Mouse (Mus musculus) macrophage (primary cell): ENCODE measurements around the gene Olfml3. TPM values are rescaled to one million over a fixed set of nuclear protein-coding genes. Genes with fewer than 3 reads are reported as not detected.

Source experiments
- H3K27ac ChIP-seq: fragments of 350-480 bp; formaldehyde crosslinking; 2 replicates; pipeline ENCODE4 v1.9.0; 2021
- H3K36me3 ChIP-seq: fragments of 350-480 bp; formaldehyde crosslinking; 2 replicates; pipeline ENCODE4 v1.9.0; 2021; ENCODE audit errors: inconsistent target
- H3K4me3 ChIP-seq: fragments of 350-480 bp; formaldehyde crosslinking; 2 replicates; pipeline ENCODE4 v1.9.0; 2021; ENCODE audit errors: inconsistent target
- H3K79me2 ChIP-seq: fragments of 350-480 bp; formaldehyde crosslinking; 2 replicates; pipeline ENCODE4 v1.9.0; 2021; ENCODE audit errors: inconsistent target
- WGBS: methylation state at CpG from one replicate; pipeline ENCODE4 v1.1.7; 2026; ENCODE audit warnings: inconsistent platforms; ENCODE audit not compliant: missing documents; 5-methylcytosine and 5-hydroxymethylcytosine counted together
- polyA plus RNA-seq: library from polyadenylated mRNA; stranded (reverse); fragments of 250-400 nt; gene quantifications from 3 replicates; pipeline ENCODE4 v1.2.4, GENCODE M21; 2018; ENCODE audit warnings: inconsistent platforms
- total RNA-seq, 78 experiments: library from RNA; depleted of rRNA; stranded (reverse); fragments of 250-400 nt; gene quantifications; 1 replicate in 9 of 78; 2 replicates in 24 of 78; 3 replicates in 43 of 78; 4 replicates in 2 of 78; pipeline ENCODE4 v1.2.4; 2018; ENCODE audit warnings: inconsistent platforms in 56 of 78

Gene Olfml3
- total RNA-seq (2018; cell fraction: chromatin; rRNA removed) = 1 to 10 TPM in 24 of 26 experiments, under 1 TPM in 2; 0.80 to 9.5 (median 2.7) TPM
- 1 to 10 TPM in 9 of 26 experiments, under 1 TPM in 16, not detected in 1; under 0.01 to 2.3 (median 0.62) TPM for total RNA-seq (2018; cell fraction: cytosol; rRNA removed)
- total RNA-seq (2018; cell fraction: nucleus; rRNA removed) = 10 to 100 TPM in 1 of 26 experiments, 1 to 10 TPM in 25; 1.2 to 12.1 (median 2.5) TPM
- polyA plus RNA-seq = 0.04 to 0.85 TPM (median 0.12 TPM) in 3 replicates

DNA sequence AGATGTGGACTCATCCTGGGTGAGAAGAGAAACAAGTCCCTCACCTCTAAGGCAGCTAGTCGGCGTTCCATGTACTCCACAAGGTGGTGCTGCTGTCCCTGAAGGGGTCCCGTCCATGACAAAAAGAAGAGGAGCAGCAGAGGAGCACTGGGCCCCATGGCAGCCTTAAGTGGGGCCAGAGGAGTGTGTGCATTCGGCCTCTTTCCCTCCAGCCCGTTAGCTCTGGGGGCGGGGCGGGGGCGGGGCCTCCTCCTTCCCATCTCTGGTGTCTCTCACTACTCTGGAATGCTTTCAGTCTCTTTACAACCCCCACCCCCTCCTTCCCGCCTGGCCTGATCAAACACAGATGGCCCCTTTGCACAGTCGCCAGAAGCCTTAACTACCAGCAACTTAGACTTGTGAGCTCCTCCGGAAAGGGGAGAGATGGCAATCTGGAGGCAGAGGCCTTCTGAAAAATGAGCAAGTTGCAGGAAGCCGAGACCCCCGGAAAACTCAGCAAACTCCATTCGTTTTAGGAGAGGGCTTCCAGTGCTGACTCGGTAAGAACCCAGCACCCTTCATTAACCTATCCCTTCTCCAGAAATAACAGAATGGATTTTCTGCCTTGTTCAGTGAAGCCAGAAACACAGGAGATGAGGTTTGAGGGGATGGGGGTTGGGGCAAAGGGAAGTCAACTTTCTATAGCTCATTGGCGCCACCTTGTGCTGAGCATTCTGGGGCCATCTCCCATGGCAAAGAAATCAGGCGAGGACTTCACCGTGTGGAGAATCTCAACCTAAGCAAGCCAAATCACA, at the start of gene Olfml3:
Olfml3 (minus strand) TSS at position 224 of the 794 bp plus-strand sequence.
- Histone ChIP-seq H3K36me3 (peaks cover 14% of the 10 kb centered on the region; the same call in 1 of the 2 replicates), H3K79me2 (no peaks in the 10 kb centered on the region), H3K4me3 (no peak within 1 kb of the TSS), H3K27ac (no peak within 1 kb of the TSS)
- WGBS = 11% methylated on average over 18 of the region's 18 CpGs

DNA sequence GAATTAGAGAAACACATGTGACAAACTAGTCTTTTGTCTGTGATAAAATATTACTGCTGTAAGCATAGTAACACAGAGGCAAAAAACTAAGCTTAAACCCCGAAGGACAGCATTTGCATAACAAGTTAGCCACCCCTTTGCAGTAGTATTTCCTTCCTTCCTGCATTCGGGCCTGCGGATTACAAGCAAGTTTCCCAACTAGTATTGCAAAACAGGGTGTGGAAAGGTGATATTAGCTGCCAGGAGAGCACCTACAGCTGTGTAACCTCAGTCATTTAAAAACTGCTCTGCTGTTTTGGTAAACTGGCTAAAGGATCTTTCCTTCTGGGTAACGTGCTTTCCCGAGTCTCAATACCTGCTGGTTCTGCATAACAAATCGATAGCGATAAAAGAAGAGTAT, 49.4 kb upstream of the Olfml3 start:
- Histone ChIP-seq H3K36me3 (no peaks in the 10 kb centered on the region), H3K79me2 (peaks cover 84% of the 10 kb centered on the region), H3K27ac (no peak overlapping the region), H3K4me3 (no peak overlapping the region)
- WGBS = 28% methylated on average over 7 of the region's 7 CpGs

DNA sequence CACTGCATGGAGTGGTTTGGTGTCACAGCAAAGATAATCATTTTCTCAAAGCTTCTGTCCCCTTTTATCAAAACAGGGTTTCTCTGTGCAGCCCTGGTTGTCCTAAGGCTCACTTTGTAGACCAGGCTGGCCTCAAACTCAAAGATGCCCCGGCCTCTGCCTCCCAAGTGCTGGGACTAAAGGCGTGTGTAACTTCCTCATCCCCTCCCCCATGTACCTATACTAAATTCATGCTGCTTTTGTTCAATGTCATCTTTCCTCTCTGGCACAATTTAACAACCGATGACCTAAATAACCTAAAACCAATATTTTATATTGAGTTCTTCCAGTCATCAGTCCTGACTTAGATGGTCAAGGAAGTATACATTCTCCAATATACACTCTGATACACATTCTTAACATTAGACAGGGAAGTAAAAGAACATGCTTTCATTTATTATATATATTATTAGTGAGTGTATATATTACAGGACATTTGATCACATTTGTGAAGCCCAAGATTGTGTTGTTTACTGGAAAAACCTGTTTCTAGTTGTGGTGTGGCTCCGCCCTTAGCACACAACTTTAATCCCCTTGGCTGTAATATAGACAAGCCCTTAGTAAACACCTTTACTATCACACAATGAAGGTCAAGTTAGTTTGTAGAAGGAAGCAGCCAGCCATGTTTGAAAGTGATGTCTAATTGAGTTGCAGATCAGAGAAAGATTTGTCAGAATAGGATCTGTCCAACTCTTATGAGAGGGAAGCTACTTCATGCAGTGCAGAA, 45.2 kb upstream of the Olfml3 start:
- WGBS = 31% methylated on average over 4 of the region's 4 CpGs
- H3K4me3 ChIP-seq = no peak overlapping the region
- no peaks in the 10 kb centered on the region for H3K36me3 ChIP-seq
- peaks cover 100% of the 10 kb centered on the region for H3K79me2 ChIP-seq
- no peak overlapping the region for H3K27ac ChIP-seq

DNA sequence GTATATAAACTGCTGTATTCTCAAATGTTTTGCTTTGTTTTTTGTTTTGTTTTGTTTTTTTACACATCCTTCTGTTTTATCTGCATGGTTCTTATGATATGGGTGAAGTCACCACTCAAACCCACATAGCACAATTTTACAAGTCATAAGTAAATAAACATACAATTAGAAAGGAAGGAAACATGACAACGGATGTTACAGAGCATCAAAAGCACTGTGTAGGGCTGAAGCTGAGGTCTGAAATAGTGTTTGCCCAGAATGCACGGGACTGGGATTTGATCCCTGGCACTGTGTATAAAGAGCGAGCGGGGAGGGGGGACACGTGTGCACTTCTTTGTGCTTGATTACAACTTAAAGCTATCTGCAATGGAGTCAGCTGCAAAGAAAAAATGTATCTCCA, 43.0 kb upstream of the Olfml3 start:
- H3K79me2 ChIP-seq = peaks cover 100% of the 10 kb centered on the region
- H3K4me3 ChIP-seq = no peak overlapping the region
- WGBS = 75% methylated on average over 5 of the region's 5 CpGs
- peaks cover 15% of the 10 kb centered on the region; the same call in 1 of the 2 replicates for H3K36me3 ChIP-seq
- H3K27ac ChIP-seq = no peak overlapping the region

DNA sequence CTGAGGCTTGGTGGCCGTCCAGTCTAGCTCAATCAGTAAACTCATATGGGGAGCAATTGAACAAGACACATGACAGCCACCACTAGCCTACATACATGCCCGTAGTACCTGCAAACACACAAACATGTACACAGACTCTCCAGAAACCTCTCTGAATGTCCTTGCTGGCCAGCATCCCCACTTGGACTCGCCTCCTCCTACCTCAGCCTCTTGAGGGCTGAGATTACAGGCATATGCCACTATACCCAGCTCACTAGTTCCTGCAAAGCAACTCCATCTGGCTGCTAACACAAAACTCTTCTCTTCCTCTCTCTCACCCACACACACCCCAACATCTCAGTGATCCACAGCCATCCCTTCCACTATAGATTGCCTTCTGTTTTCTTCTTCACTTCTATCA, 42.5 kb upstream of the Olfml3 start:
- H3K27ac ChIP-seq = no peak overlapping the region
- peaks cover 100% of the 10 kb centered on the region for H3K79me2 ChIP-seq
- peaks cover 15% of the 10 kb centered on the region; the same call in 1 of the 2 replicates for H3K36me3 ChIP-seq
- 90% methylated on average over 3 of the region's 3 CpGs for WGBS
- H3K4me3 ChIP-seq = no peak overlapping the region

DNA sequence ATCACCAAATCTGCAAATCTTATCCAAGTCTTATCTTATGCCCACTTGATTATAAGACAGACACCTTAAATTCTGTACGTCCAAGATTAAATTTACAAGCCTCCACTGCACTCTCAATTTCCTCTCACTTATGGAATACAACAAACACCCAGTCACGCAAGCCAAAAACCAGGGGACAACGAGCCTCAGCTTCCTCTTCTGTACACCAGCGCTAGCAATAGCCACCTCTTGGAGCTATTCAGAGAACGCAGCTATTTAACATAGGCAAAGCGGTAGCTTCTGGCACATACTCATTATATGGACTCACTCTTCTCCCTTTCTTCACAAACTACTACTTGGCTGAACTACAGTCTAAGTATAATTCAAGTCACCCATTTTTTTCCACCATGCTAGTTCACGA, 41.4 kb upstream of the Olfml3 start:
- Histone ChIP-seq H3K27ac (no peak overlapping the region), H3K36me3 (peaks cover 15% of the 10 kb centered on the region; the same call in 1 of the 2 replicates)
- 11% methylated on average over 7 of the region's 7 CpGs for WGBS

DNA sequence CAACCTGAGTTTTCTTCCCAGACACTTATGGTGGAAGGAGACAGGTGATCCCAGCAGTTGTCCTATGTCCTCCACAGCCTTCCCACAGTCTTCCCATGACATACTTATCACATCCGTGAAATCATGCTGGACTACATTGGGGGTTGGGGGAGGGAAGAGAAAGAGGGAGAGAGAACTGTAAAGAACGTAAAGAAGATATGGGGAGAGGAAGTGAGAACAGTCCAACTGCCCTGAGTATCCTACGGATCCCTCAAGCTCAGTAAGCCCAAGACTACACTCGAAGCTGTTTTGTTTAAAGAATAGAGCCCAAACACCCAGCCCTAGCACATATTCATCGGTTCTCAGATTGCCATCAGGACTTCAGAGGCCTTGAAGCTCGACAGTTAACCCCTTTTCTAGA, 40.9 kb upstream of the Olfml3 start:
- 23% methylated on average over 6 of the region's 6 CpGs for WGBS
- peaks cover 100% of the 10 kb centered on the region for H3K79me2 ChIP-seq
- no peak overlapping the region for H3K4me3 ChIP-seq
- no peak overlapping the region for H3K27ac ChIP-seq
- H3K36me3 ChIP-seq = peaks cover 15% of the 10 kb centered on the region; the same call in 1 of the 2 replicates

More for the DNA sequence above, 41.4 kb upstream of the Olfml3 start:
- H3K4me3 ChIP-seq = no peak overlapping the region
- H3K79me2 ChIP-seq = peaks cover 100% of the 10 kb centered on the region

DNA sequence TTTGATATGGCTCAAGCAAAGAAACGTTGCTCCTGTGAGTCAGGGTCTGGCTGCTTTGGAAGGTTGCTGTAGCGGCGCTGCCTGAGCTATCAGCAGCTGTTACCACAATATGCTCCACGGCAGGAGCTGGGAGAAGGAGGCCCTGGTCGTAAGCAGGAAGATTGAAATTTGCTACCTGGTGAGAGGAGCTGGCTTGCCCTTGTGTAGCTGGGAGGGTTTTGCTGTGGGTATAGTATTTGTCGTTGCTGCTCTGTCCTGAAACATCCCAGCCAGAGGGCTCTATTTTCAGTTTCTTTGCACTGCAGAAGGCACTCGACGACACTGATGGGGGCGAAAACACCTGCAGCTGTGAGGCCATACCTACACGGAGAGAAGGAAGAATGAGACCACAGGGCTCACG, 40.1 kb upstream of the Olfml3 start:
- Histone ChIP-seq H3K79me2 (peaks cover 100% of the 10 kb centered on the region), H3K4me3 (no peak overlapping the region), H3K27ac (no peak overlapping the region), H3K36me3 (peaks cover 15% of the 10 kb centered on the region; the same call in 1 of the 2 replicates)
- WGBS = 56% methylated on average over 11 of the region's 11 CpGs

DNA sequence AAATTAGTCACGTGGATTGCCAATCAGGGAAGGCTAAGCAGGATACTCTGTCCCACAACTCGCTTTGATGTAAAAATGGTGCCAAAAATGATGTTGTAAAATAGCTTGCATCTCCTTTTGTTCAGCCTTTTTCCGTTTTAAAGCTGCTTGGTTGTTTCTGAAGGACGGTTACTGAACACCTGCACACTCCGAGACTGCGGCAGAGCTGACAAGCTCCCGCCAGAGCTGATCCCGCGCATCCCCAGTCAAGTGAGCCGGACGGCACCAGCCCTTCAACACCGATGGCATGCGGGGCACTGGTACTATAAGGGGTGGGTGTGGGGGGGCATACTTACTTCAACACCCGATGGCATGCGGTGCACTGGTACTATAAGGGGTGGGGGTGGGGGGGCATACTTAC, 36.2 kb upstream of the Olfml3 start:
- H3K36me3 ChIP-seq = peaks cover 25% of the 10 kb centered on the region; the same call in 1 of the 2 replicates
- 34% methylated on average over 12 of the region's 15 CpGs for WGBS

DNA sequence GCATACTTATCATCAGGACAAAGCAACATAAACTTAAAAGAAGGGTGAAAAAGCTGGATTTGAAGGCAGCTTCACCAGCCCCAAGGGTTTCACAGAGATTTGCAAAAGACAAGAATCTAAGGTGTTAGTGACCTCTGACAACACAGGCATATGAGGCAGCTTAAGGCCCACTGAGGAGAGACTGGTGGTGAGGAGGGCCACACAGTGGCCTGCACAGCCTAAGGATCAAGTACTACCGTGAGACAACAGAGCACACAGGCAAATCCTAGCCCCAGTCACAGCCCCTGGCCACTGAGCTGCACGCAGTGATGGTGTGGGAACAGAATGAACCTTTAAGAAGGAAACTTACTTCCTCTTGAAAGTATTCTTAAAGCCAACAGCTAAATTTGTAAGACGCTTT, 35.7 kb upstream of the Olfml3 start:
- H3K36me3 ChIP-seq = peaks cover 30% of the 10 kb centered on the region
- peaks cover 100% of the 10 kb centered on the region for H3K79me2 ChIP-seq
- no peak overlapping the region for H3K4me3 ChIP-seq
- no peak overlapping the region for H3K27ac ChIP-seq
- 13% methylated on average over 3 of the region's 3 CpGs for WGBS

More for the DNA sequence above, 36.2 kb upstream of the Olfml3 start:
- Histone ChIP-seq H3K27ac (no peak overlapping the region), H3K79me2 (peaks cover 100% of the 10 kb centered on the region), H3K4me3 (no peak overlapping the region)

DNA sequence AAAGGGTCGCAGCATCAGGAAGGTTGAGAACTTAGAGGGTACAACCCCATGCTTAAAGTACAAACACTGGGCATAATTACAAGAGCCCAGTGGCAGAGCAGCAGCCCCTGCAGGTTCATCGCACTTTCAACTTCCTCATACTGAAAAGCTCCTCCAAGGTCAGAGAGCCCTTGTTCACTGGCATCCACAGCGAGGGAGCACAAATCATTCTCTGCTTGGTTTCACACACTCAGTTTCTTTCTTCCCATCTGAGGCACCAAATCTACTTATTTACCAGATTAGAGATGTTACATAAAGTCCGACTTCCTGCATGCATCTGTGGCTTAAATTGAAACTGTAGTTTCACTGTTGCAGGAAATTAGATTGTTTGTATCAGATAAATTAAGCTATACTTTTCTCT, 35.0 kb upstream of the Olfml3 start:
- 0% methylated on average over 4 of the region's 4 CpGs for WGBS
- H3K4me3 ChIP-seq = no peak overlapping the region
- H3K36me3 ChIP-seq = peaks cover 36% of the 10 kb centered on the region
- peaks cover 100% of the 10 kb centered on the region for H3K79me2 ChIP-seq
- H3K27ac ChIP-seq = no peak overlapping the region

DNA sequence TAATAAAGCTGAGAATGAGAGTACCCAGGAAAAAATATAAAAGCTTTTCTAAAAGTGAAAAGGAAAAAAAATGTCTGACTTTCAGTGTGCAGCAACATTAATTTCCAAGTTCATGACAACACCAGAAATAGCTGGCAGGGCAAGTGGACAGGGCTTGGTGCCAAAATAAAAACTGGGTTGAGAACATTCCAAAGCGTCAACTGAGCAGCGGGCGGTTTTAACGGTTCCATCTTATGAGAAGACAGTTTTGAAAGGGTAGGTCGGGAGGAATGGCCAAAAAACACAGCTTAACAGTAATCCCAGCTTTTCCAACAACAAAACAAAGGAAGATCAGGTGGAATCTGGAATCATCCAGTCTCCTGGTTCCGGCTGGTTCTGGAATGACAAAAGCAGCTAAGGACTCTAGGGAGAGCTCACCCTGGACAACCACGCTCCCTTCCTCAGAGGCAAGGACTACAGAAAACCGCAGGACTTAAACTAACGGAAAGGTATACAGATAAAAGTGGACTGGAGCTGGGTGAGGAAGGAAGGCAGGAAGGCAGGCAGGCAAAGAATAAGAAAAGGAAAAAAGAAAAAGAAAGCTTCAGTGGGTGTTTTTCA, 33.8 kb upstream of the Olfml3 start:
- WGBS = 41% methylated on average over 9 of the region's 9 CpGs
- no peak overlapping the region for H3K4me3 ChIP-seq

DNA sequence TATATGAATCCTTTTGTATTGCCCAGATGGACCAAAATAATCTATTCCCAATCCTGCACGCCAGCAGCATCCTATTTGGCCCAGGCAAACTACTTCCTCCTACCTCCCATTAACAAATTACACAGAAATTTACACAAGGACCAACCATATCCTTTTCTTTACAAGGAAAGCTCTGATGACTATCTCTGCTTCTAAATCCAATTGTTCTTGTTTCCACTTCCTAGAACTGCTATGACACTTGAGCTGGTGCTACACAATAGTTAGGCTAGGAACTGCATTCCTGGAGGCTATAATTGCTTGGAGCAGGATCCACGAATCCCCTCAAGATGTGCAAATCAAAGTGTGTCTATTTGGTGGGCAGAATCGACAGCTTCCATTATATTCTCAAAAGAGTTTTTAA, 29.0 kb upstream of the Olfml3 start:
- no peak overlapping the region for H3K27ac ChIP-seq
- H3K79me2 ChIP-seq = peaks cover 81% of the 10 kb centered on the region
- no peak overlapping the region for H3K4me3 ChIP-seq
- peaks cover 68% of the 10 kb centered on the region for H3K36me3 ChIP-seq
- WGBS = 83% methylated on average over 3 of the region's 3 CpGs

More for the DNA sequence above, 33.8 kb upstream of the Olfml3 start:
- Histone ChIP-seq H3K79me2 (peaks cover 100% of the 10 kb centered on the region), H3K27ac (no peak overlapping the region), H3K36me3 (peaks cover 29% of the 10 kb centered on the region)

DNA sequence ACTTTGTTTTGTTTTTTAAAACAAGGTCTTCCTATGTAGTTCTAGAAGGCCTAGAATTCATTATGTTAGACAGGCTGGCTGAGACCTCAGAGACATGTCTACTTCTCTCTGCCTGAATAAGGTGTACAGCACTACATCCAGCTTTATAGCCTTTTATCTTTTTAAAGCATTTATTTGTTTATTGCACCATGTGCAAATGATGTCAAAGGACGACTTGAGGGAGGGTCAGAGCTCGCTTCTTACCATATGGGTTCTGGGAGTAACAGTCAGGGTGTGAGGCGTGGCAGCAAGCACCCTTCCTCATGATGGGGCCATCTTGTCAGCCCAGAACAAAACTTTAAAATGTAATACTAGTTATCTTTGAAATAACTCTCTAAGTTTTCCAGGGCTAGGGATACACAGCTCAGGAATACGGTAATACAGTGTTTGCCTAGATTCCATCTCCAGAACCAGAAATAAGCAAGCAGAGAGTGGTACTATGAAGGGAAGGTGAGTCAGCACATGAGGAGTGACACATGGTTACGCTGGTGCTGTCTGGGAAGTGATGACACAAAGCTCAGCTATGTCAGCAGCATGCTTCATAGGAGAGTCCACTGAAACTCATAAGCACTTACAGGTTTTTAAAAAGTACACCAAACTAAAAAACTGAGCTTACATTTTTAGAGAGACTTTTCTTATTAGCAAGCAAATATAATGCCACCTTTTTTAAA, 21.6 kb upstream of the Olfml3 start:
- no peak overlapping the region for H3K27ac ChIP-seq
- H3K4me3 ChIP-seq = no peak overlapping the region
- H3K36me3 ChIP-seq = peaks cover 95% of the 10 kb centered on the region
- WGBS = 88% methylated on average over 5 of the region's 5 CpGs
- peaks cover 7% of the 10 kb centered on the region for H3K79me2 ChIP-seq
